Mouse (Mus musculus): ENCODE measurements at regions not wholly inside any gene's neighbourhood (a gene's known extent, or its start where the extent isn't known, plus 50 kb on each side); places are given as distances from the start of the nearest gene placed in this dataset.

DNA sequence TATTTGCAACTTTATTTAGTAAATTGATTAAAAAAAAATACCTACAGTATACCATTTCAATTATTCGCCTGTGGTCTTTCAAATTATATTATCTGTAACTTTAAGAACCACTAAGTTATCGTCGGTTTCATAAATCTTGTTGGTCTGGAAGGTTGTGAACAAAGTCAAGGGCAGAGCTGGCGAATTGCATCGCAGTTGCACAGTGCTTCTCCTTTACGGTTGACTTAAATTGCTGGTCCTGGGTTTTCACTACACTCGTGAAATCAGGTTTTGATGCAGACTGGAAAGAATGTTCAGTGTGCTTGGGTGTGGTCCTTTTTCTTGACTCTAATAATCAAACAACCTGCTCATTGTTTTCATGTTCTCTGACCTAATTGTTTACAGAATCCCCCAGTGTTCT lies 198.6 kb upstream of the Vegfc start:
- no peak for ATAC-seq (ENCODE audit: insufficient read depth, low read depth)
- Histone ChIP-seq H3K27ac (ENCODE audit: low read depth) (no peak overlapping the region), H3K4me3 (ENCODE audit: low read depth, low read length) (no peak overlapping the region), H3K9me3 (replicated peaks; ENCODE audit: control insufficient read depth, low read length) (no peaks in the 10 kb centered on the region), H3K27me3 (ENCODE audit: control insufficient read depth, insufficient read depth, low read length) (no peaks in the 10 kb centered on the region), H3K9ac (replicated peaks; ENCODE audit: low read depth, low read length) (no peak overlapping the region), H3K4me1 (ENCODE audit: control insufficient read depth, insufficient read depth) (no peaks in the 10 kb centered on the region), H3K4me2 (ENCODE audit: low read depth, low read length) (no peak overlapping the region), H3K36me3 (replicated peaks; ENCODE audit: control insufficient read depth, insufficient read depth, low read length) (no peaks in the 10 kb centered on the region)
- DNase-seq (ENCODE audit: low spot score): no peak
- TF ChIP-seq EP300 (IDR thresholded peaks at IDR 0.05; ENCODE audit: low read depth) (no peak), CTCF (IDR thresholded peaks at IDR 0.05; ENCODE audit: low read depth) (no peak)
- WGBS: 81% methylated on average over 7 of the region's 7 CpGs

- no peak for TF ChIP-seq CTCF (IDR thresholded peaks at IDR 0.05; ENCODE audit: low read depth)
- TF ChIP-seq EP300 (IDR thresholded peaks at IDR 0.05; ENCODE audit: low read depth): no peak
- H3K9me3 ChIP-seq (replicated peaks; ENCODE audit: control insufficient read depth, low read length): no peaks in the 10 kb centered on the region
- no peaks in the 10 kb centered on the region for H3K27me3 ChIP-seq (ENCODE audit: control insufficient read depth, insufficient read depth, low read length)
- H3K4me1 ChIP-seq (ENCODE audit: control insufficient read depth, insufficient read depth): no peaks in the 10 kb centered on the region
- H3K27ac ChIP-seq (ENCODE audit: low read depth): no peak overlapping the region
- ATAC-seq (ENCODE audit: insufficient read depth, low read depth) (no peak), DNase-seq (ENCODE audit: low spot score) (no peak)
- no peak overlapping the region for H3K4me2 ChIP-seq (ENCODE audit: low read depth, low read length)
- no peak overlapping the region for H3K9ac ChIP-seq (replicated peaks; ENCODE audit: low read depth, low read length)
- H3K4me3 ChIP-seq (ENCODE audit: low read depth, low read length): no peak overlapping the region
- 56% methylated on average over 1 of the region's 1 CpGs for WGBS
- no peaks in the 10 kb centered on the region for H3K36me3 ChIP-seq (replicated peaks; ENCODE audit: control insufficient read depth, insufficient read depth, low read length)
These were observed 195.9 kb upstream of the Vegfc start for GRCm38 (mm10) chr8:53881551-53881950.

GRCm38 (mm10) chr8:53892205-53892710 lies 185.1 kb upstream of the Vegfc start:
- Histone ChIP-seq H3K27ac (ENCODE audit: low read depth) (no peak overlapping the region), H3K4me2 (ENCODE audit: low read depth, low read length) (no peak overlapping the region), H3K36me3 (replicated peaks; ENCODE audit: control insufficient read depth, insufficient read depth, low read length) (no peaks in the 10 kb centered on the region), H3K9me3 (replicated peaks; ENCODE audit: control insufficient read depth, low read length) (no peaks in the 10 kb centered on the region), H3K4me1 (ENCODE audit: control insufficient read depth, insufficient read depth) (no peaks in the 10 kb centered on the region), H3K9ac (replicated peaks; ENCODE audit: low read depth, low read length) (no peak overlapping the region), H3K4me3 (ENCODE audit: low read depth, low read length) (no peak overlapping the region), H3K27me3 (ENCODE audit: control insufficient read depth, insufficient read depth, low read length) (no peaks in the 10 kb centered on the region)
- TF ChIP-seq CTCF (IDR thresholded peaks at IDR 0.05; ENCODE audit: low read depth) (no peak), EP300 (IDR thresholded peaks at IDR 0.05; ENCODE audit: low read depth) (no peak)
- ATAC-seq (ENCODE audit: insufficient read depth, low read depth): no peak
- DNase-seq (ENCODE audit: low spot score): no peak
- WGBS: 65% methylated on average over 4 of the region's 4 CpGs

DNA sequence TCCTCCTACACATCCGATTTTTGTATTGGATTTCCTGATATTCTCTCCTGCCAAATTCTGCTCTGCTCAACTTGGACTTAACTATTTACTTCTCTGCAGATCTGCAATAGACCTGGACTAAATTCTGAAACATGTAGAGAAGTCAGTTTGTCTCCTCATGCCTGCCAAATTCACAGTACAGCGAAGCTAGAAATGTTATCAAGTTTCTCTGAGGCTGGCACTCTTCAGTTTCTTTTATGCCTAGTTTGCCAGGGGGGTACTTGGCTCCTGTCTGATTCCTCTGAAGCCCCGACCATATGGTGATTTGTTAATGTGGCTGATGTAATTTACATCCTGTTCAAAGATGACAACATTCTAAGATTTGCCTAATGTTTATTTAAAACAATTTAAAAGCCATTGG lies 184.6 kb upstream of the Vegfc start:
- no peaks in the 10 kb centered on the region for H3K4me1 ChIP-seq (ENCODE audit: control insufficient read depth, insufficient read depth)
- H3K27me3 ChIP-seq (ENCODE audit: control insufficient read depth, insufficient read depth, low read length): no peaks in the 10 kb centered on the region
- H3K9ac ChIP-seq (replicated peaks; ENCODE audit: low read depth, low read length): no peak overlapping the region
- H3K27ac ChIP-seq (ENCODE audit: low read depth): no peak overlapping the region
- H3K36me3 ChIP-seq (replicated peaks; ENCODE audit: control insufficient read depth, insufficient read depth, low read length): no peaks in the 10 kb centered on the region
- TF ChIP-seq CTCF (IDR thresholded peaks at IDR 0.05; ENCODE audit: low read depth): no peak
- no peak for TF ChIP-seq EP300 (IDR thresholded peaks at IDR 0.05; ENCODE audit: low read depth)
- H3K9me3 ChIP-seq (replicated peaks; ENCODE audit: control insufficient read depth, low read length): no peaks in the 10 kb centered on the region
- H3K4me2 ChIP-seq (ENCODE audit: low read depth, low read length): no peak overlapping the region
- WGBS: 37% methylated on average over 3 of the region's 3 CpGs
- no peak overlapping the region for H3K4me3 ChIP-seq (ENCODE audit: low read depth, low read length)
- no peak for ATAC-seq (ENCODE audit: insufficient read depth, low read depth)
- no peak for DNase-seq (ENCODE audit: low spot score)

DNA sequence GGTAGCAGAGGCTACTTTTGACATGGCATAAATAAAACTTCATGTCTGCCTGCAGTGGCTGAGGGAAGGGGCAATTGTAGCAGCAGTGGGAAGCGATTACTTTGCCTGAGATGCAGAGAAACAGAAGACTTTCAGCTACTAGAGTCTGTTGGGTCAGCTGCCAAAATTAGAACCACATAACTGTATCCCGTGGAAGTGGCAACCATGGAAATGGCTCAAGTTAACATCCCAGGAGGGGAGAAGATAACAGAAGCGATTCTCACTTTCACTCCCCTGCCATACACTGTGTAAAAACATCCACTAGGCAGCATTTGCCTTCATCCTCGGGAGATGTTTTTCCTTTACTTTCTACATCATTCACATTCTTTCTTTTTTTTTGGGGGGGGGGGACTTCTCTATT lies 155.1 kb upstream of the Vegfc start:
- no peak overlapping the region for H3K4me2 ChIP-seq (ENCODE audit: low read depth, low read length)
- 27% methylated on average over 4 of the region's 4 CpGs for WGBS
- no peak overlapping the region for H3K4me3 ChIP-seq (ENCODE audit: low read depth, low read length)
- ATAC-seq (ENCODE audit: insufficient read depth, low read depth): no peak
- no peak for TF ChIP-seq EP300 (IDR thresholded peaks at IDR 0.05; ENCODE audit: low read depth)
- no peak for TF ChIP-seq CTCF (IDR thresholded peaks at IDR 0.05; ENCODE audit: low read depth)
- H3K27ac ChIP-seq (ENCODE audit: low read depth): no peak overlapping the region
- H3K36me3 ChIP-seq (replicated peaks; ENCODE audit: control insufficient read depth, insufficient read depth, low read length): no peaks in the 10 kb centered on the region
- no peaks in the 10 kb centered on the region for H3K27me3 ChIP-seq (ENCODE audit: control insufficient read depth, insufficient read depth, low read length)
- H3K4me1 ChIP-seq (ENCODE audit: control insufficient read depth, insufficient read depth): no peaks in the 10 kb centered on the region
- no peak overlapping the region for H3K9ac ChIP-seq (replicated peaks; ENCODE audit: low read depth, low read length)
- H3K9me3 ChIP-seq (replicated peaks; ENCODE audit: control insufficient read depth, low read length): 0 out of 2 replicates have a peak, but pooled peaks cover 6% of the 10 kb centered on the region
- no peak for DNase-seq (ENCODE audit: low spot score)

DNA sequence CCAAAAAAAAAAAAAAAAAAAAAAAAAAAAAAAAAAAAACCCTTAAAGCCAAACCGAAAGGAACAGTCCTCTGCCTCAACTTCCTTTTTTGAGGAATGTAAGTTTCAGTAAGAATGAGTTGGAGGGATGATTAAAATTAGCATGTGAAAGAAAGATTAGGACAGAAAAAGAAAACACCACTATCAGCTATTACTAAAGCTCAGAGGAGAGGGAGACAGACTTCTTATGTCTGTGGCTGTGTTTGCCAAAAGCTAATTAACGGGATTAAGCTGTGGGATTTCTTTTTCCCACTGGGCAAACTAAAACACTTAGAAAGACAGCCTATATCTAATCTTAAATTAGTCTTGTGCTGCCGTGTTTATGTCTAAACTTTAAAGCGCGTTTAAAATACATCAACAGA lies 146.7 kb upstream of the Vegfc start:
- 26% methylated on average over 5 of the region's 5 CpGs for WGBS

More for the DNA sequence above, 146.7 kb upstream of the Vegfc start:
- no peak for ATAC-seq (ENCODE audit: insufficient read depth, low read depth)
- Histone ChIP-seq H3K9ac (replicated peaks; ENCODE audit: low read depth, low read length) (no peak overlapping the region), H3K27ac (ENCODE audit: low read depth) (no peak overlapping the region), H3K9me3 (replicated peaks; ENCODE audit: control insufficient read depth, low read length) (0 out of 2 replicates have a peak, but pooled peaks cover under 1% of the 10 kb centered on the region), H3K4me3 (ENCODE audit: low read depth, low read length) (no peak overlapping the region), H3K36me3 (replicated peaks; ENCODE audit: control insufficient read depth, insufficient read depth, low read length) (no peaks in the 10 kb centered on the region), H3K27me3 (ENCODE audit: control insufficient read depth, insufficient read depth, low read length) (no peaks in the 10 kb centered on the region), H3K4me2 (ENCODE audit: low read depth, low read length) (no peak overlapping the region), H3K4me1 (ENCODE audit: control insufficient read depth, insufficient read depth) (no peaks in the 10 kb centered on the region)
- TF ChIP-seq CTCF (IDR thresholded peaks at IDR 0.05; ENCODE audit: low read depth): no peak
- TF ChIP-seq EP300 (IDR thresholded peaks at IDR 0.05; ENCODE audit: low read depth): no peak
- DNase-seq (ENCODE audit: low spot score): no peak

Data from heart, postnatal 0 days (tissue).